Mouse (Mus musculus) left cerebral cortex, adult 11 months (tissue): ENCODE data around the gene Kdelr3.

Experiments
- DNase-seq: peaks from one replicate; pipeline ENCODE4 v3.0.0; 2022; ENCODE audit warnings: low spot score

Kdelr3 gene

DNA sequence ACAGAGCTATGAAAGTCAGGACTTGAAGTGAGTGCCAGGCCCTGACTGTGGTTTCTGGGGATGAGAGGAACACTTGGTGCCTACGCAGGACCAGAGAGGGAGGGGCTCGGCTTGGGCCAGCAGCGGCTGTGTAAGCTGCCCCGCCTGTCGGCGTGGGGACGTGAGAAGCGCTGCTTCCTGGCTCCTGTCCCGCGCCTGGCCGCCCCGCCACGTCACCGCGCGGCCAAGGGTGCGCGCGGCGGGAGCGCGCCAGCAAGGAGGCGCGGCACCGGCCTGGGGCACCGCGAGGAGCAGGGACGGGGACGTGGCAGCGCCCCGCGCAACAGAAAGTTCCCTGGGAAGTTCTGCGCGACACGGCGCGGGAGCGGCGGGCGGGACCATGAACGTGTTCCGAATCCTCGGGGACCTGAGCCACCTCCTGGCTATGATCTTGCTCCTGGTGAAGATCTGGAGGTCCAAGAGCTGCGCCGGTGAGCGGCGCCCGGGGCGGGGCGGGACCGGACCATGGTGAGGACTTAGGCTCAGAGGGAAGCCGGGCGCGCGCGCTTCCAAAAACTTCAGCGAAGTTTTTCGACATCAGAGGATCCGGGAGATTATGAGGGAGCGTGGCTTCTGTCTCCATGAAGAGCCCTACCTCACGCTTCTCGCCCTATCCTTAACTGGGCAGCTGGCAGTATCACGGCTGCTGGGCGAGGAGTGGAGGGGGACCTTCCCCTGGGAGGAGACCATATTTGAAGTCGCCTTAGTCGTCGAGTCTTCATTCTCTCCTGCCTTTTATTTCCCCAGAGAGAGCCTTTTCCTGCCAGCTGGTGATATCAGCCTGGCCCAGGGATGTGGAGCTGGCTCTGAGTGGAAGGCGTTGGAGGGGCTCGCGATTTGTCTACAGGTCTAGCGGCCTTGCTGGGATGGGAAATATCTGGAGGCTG, at the start of gene Kdelr3:
Gene Kdelr3, plus strand, starts transcription at position 241 of the 926 bp plus-strand sequence.
- no peak for DNase-seq

- DNase-seq, result peak; percentile 76
Observed at GRCm38 (mm10) chr15:79466601-79467286, 49.5 kb upstream of the Kdelr3 start.

- DNase-seq, result no peak
Observed at GRCm38 (mm10) chr15:79469577-79469976, 46.6 kb upstream of the Kdelr3 start.

- no peak for DNase-seq
Observed at GRCm38 (mm10) chr15:79470583-79470982, 45.6 kb upstream of the Kdelr3 start.

GRCm38 (mm10) chr15:79471095-79471494, 45.1 kb upstream of the Kdelr3 start:
- no peak for DNase-seq

DNA sequence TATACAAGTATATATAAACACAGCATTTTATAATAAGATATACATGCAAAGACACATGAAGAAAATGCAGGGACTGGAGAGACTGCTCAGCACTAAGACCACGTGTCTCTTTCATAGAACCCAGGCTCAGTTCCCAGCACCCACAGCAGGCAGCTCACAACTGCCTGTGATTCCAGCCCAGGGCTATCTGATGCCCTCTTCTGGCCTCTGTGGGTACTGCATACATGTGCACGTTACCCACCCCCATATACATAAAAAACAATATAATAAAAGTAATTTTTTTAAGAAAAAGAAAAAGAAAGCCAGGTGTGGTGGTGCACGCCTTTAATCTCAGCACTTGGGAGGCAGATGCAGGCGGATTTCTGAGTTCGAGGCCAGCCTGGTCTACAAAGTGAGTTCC, 43.2 kb upstream of the Kdelr3 start:
- DNase-seq, result no peak

GRCm38 (mm10) chr15:79473638-79474355, 42.4 kb upstream of the Kdelr3 start:
- DNase-seq, result no peak

DNA sequence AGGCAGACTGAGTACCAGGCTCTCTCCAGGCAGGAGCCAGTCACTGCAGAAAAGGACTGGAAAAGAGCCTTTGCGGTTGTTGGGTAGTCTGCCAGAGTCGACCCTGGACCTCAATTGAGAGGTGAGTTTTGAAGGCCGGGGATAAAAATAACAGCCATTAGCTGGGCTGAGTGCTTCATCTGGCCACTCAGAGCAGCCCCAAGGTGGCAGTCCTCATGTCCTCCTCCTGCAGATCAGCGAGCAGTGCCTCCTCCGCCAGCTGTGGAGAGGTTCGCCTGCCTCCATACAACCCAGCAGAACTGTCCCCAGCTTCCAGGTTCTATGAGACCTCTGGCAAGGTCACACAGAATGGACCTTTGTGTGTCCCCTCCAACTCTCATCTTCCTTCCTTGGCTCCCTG, 39.0 kb upstream of the Kdelr3 start:
- no peak for DNase-seq

DNA sequence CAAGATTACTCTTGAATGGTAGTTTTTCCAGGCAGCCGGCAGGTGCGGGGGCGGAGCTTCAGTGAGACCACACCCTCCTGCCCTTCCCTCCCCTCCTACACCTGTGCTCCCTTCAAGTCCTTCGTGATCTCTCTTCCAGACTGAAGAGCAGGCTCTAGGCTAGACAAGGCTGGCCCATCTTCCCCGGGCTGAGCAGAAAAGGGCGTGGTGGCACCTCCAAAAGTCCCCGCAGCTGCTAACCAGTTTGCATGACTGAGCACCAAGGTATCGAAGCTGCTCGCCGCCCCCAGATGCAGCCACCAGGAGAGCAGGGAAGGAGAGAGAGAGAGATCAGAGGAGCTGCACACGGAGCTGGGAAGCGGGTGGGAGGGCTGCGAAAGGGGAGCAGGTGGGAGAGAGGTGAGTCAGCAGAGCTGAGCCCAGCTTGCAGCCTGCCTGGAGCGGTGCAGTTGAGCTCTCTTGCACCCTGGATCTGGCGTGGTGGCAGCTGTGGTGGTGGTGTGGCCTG, 35.0 kb upstream of the Kdelr3 start:
- DNase-seq, result peak; percentile 73

DNA sequence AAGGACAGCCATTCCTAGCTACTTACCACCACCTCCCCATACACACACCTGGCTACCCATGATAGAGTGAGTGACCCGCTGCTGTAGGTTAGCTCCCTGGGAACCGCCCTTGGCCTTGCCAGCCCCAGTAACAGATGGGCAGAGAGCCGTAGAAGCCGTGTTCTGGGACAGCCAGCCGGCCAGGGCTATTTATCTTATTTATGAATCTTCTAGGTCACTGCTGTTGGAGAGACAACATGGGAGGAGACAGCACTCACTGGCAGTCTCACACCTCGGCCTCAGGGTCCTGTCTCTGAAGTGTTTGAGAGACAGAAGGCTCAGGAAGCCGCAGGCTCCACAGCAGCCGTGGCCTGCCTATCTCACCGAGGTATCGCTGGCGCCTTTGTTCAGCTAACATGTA, 26.7 kb upstream of the Kdelr3 start:
- no peak for DNase-seq

DNA sequence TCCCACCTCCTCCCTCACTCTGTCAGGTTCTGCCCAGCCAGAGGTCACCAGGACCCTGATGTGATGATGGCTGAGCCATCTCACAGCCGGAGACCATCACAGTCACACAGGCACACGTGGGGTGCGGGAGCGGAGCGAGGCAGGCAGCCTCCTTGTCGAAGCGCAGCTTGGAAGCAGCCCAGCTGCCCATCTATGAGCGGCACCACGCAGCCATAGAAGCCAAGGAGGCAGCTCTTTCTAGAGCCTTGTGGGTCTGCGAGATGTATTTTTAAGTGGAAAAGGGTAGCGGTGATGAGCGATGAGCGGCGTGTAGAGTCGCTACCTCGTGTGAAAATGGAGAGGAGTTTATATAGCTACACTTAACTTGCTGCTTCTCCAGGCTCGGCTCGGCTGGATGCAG, 22.7 kb upstream of the Kdelr3 start:
- no peak for DNase-seq

GRCm38 (mm10) chr15:79500110-79500509, 16.1 kb upstream of the Kdelr3 start:
- DNase-seq, result no peak

- no peak for DNase-seq
Observed at GRCm38 (mm10) chr15:79502891-79503341, 13.3 kb upstream of the Kdelr3 start.

DNA sequence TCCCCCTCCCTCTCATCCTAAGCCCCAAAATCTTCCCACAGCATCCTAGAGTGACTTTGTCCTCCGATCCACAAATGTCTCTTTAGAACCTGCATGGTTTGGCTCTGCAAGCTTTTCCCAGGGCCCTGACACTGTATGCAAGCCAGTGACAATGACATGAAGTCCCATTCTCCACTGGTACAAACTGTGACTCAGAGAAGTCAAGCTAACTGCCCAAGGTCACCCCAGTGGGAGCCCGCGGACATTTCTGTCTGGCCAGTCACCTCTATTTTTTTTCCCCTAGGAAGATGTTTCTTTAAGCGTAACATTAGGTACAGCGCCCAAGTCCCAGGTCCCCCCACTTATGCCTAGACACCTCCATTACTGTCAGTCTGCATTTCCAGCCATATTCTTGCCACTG, 12.8 kb upstream of the Kdelr3 start:
- no peak for DNase-seq

DNA sequence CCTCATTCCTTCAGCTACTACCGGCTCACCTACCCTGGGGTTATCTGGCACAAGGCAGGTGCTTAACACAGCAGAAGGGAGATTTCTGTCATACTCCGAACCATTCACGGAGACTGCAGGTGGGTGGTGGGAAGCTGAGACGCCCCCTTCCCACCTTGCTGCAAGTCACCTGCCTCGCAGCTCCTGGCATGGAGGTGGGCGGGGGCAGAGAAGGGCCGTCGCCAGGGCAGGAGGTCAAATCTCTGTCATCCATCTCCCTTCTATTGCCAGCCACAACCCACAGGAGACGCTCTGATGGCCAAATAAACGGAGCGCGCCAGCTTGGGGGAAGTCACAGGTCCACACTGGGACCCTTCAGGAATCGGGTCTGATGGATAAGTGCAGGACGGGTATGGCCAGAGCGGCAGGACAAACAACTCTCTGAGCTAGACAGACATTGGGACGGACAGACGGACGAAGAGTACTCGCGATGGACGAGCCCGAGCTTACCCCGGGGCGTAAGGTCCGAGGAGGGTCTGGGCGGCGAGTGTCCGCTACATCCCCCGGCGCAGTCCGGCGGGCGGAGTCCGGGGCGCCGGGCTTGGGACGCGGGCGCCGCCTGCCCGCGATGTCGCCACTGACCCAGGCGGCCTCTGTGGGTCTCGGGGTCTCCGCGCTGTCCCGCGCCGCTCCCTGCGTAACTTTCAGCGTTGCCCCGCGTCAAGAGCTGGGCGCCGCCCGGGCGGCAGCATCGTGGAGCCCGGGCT, 11.3 kb upstream of the Kdelr3 start, which contains the start of gene Kcnj4:
Gene Kcnj4, minus strand, starts transcription at position 535 of the 746 bp plus-strand sequence.
- no peak for DNase-seq

- no peak for DNase-seq
Observed at GRCm38 (mm10) chr15:79505616-79506283, 10.5 kb upstream of the Kdelr3 start.

- no peak for DNase-seq
Observed at GRCm38 (mm10) chr15:79506460-79506859, 9.8 kb upstream of the Kdelr3 start.

GRCm38 (mm10) chr15:79507055-79507828, 9.0 kb upstream of the Kdelr3 start:
- DNase-seq, result no peak

DNA sequence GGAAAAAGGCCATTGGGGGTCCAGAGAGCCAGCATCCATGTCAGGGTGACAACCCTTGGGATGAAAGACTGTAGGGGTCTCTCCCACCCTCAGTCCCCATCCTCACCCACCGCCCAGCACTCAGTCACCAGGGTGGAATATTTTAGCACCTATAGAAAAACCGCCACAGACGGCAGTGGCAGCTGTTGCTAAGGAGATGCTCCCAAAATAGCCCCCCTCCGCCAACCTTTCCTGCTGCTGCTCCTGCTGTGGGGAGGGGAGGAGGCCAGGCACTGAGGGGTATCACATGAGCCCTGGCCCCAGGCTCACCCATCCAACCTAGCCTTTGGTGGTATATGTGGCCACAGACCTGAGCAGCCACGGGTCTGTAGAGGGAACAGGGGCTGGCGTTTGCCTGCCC, 6.2 kb upstream of the Kdelr3 start:
- DNase-seq, result no peak

GRCm38 (mm10) chr15:79510425-79510824, 5.8 kb upstream of the Kdelr3 start:
- no peak for DNase-seq
